8 mouse cellular contexts compared by ENCODE assay signal in genomic region chr13:95548291-95548789, GRCm38 (mm10). TPM values are rescaled to one million over a fixed set of nuclear protein-coding genes. Genes with fewer than 3 reads are reported as not detected.
DNase-seq lines count a peak whose midpoint lies in the region; ATAC-seq and TF ChIP-seq lines count a peak whose summit lies in the region.

No protein-coding gene starts in this region.

- 12% methylated on average over 20 of the region's 20 CpGs for WGBS in hindbrain, embryonic 16.5 days
- 20% methylated on average over 20 of the region's 20 CpGs for WGBS in lung, embryonic 15.5 days
- 33% methylated on average over 20 of the region's 20 CpGs for WGBS in small intestine, adult 2 months

- H3K9ac ChIP-seq in hindbrain, embryonic 16.5 days (ENCODE audit: low read depth, low read length), result no peak overlapping the region
- no peak overlapping the region for H3K9ac ChIP-seq in lung, embryonic 15.5 days

- no peaks in the 10 kb centered on the region for H3K27me3 ChIP-seq in hindbrain, embryonic 16.5 days (replicated peaks; ENCODE audit: control insufficient read depth, insufficient read depth, low read length)
- no peaks in the 10 kb centered on the region for H3K27me3 ChIP-seq in lung, embryonic 15.5 days
- H3K27me3 ChIP-seq in small intestine, adult 2 months (ENCODE audit: control insufficient read depth, insufficient read depth, low read length), result no peaks in the 10 kb centered on the region

- TF ChIP-seq CTCF in small intestine, adult 2 months (IDR thresholded peaks at IDR 0.05; ENCODE audit: extremely low read depth, insufficient read length, insufficient replicate concordance, low read depth, low read length), result no peak

- ATAC-seq in hindbrain, embryonic 16.5 days, result peak; percentile 60; the same call in 1 of the 2 replicates
- peak; percentile 83 for ATAC-seq in lung, embryonic 15.5 days (ENCODE audit: borderline replicate concordance, extremely low read depth, low FRiP score, low TSS enrichment)

- peaks cover 18% of the 10 kb centered on the region for H3K4me1 ChIP-seq in hindbrain, embryonic 16.5 days (ENCODE audit: control insufficient read depth, insufficient read depth, low read depth, low read length)
- peaks cover 35% of the 10 kb centered on the region for H3K4me1 ChIP-seq in lung, embryonic 15.5 days
- H3K4me1 ChIP-seq in small intestine, adult 2 months (ENCODE audit: control insufficient read depth, insufficient read depth, insufficient read length, low read length), result 0 out of 2 replicates have a peak, but pooled peaks cover 4% of the 10 kb centered on the region

- 0 out of 2 replicates have a peak overlapping the region, but pooled peaks have one; percentile 1 for H3K4me3 ChIP-seq in hindbrain, embryonic 16.5 days (ENCODE audit: low read length)
- H3K4me3 ChIP-seq in lung, embryonic 15.5 days, result peak overlapping the region; percentile 34
- H3K4me3 ChIP-seq in small intestine, adult 2 months (ENCODE audit: low read depth, low read length), result peak overlapping the region; percentile 30

- peak; percentile 69 for DNase-seq in 3134 (ENCODE audit: extremely low read depth, insufficient read length, low spot score)
- peak; percentile 31 for DNase-seq in brain, adult 2 months (ENCODE audit: low read depth, low spot score)
- DNase-seq in gastrocnemius, postnatal 14 days, result peak; percentile 48
- DNase-seq in spleen, postnatal 14 days (ENCODE audit: low spot score in 2 of 2), result no peak
- DNase-seq in spleen, postnatal 4 days (ENCODE audit: low spot score in 2 of 2), result no peak

- TF ChIP-seq POLR2A in small intestine, adult 2 months (IDR thresholded peaks at IDR 0.05; ENCODE audit: low read depth, low read length), result no peak

- H3K9me3 ChIP-seq in hindbrain, embryonic 16.5 days (ENCODE audit: control insufficient read depth, low read length), result no peaks in the 10 kb centered on the region
- no peaks in the 10 kb centered on the region for H3K9me3 ChIP-seq in lung, embryonic 15.5 days

- peak overlapping the region; percentile 45 for H3K4me2 ChIP-seq in hindbrain, embryonic 16.5 days (ENCODE audit: low read length)
- H3K4me2 ChIP-seq in lung, embryonic 15.5 days, result peak overlapping the region; percentile 64

- no peak overlapping the region for H3K27ac ChIP-seq in hindbrain, embryonic 16.5 days (ENCODE audit: low read depth, low read length)
- H3K27ac ChIP-seq in lung, embryonic 15.5 days, result peak overlapping the region; percentile 64
- H3K27ac ChIP-seq in small intestine, adult 2 months (ENCODE audit: insufficient read depth, low read depth, low read length), result no peak overlapping the region

- H3K36me3 ChIP-seq in hindbrain, embryonic 16.5 days (ENCODE audit: control insufficient read depth, insufficient read depth, low read length), result no peaks in the 10 kb centered on the region
- H3K36me3 ChIP-seq in lung, embryonic 15.5 days, result no peaks in the 10 kb centered on the region
- H3K36me3 ChIP-seq in small intestine, adult 2 months (ENCODE audit: control insufficient read depth, insufficient read depth, low read length), result no peaks in the 10 kb centered on the region

- intact Hi-C loops in gastrocnemius, postnatal 14 days (cut with DNase I; ENCODE audit: low total_unique reads), result no loop called here

RNA-seq across cellular contexts. Expression of gene F2rl1, which starts 23.3 kb away (rescaled TPM):
- total RNA-seq in gastrocnemius, postnatal 14 days (2021), result under 1 TPM; 0.44 to 0.57 TPM
- 0.08 and 0.09 TPM in 2 replicates for polyA plus RNA-seq in hindbrain, embryonic 16.5 days (2015; fragmentation: Nextera tagmentation; extraction: Ambion mirVana)
- polyA plus RNA-seq in lung, embryonic 15.5 days (2015; fragmentation: Nextera tagmentation; extraction: Ambion mirVana), result 4.3 and 4.5 TPM in 2 replicates
- polyA plus RNA-seq in small intestine, adult 2 months (2012; rRNA removed), result 15.4 and 30.0 TPM in 2 replicates

Comparison
In these comparisons a context has a peak if more than half of its experiments do, and no peak if none do; other contexts are left out.
1. DNase-seq: peak in 3134 (single experiment), brain, adult 2 months (single experiment) and gastrocnemius, postnatal 14 days (single experiment); none in spleen, postnatal 14 days (0 of 2) and spleen, postnatal 4 days (0 of 2).
2. Peak in every context shown above with its lines, with median percentiles within 50 percentile points of each other: H3K4me3 ChIP-seq.